Mouse (Mus musculus): ENCODE measurements at regions not wholly inside any gene's neighbourhood (a gene's known extent, or its start where the extent isn't known, plus 50 kb on each side); places are given as distances from the start of the nearest gene placed in this dataset.

DNA sequence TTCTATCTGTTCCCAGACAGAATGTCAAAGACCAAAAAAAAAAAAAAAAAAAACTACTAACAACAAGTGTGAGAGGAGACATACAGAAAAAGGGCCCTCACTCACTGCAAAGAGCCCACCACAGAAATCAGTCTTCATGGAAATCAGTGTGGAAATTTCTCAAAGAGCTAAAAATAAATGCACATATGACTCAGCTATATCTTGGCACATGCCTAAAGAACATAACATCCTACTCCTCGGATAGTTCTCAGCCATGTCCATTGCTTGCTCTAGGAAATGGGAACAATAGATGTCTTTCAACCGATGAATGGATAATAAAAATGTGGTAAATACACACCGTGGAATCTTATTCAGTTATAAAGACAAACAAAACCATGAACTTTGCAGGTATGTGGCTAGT is 95.1 kb upstream of the Kctd3 start:
- no peak for TF ChIP-seq CTCF (IDR thresholded peaks at IDR 0.05; ENCODE audit: extremely low read depth, insufficient read depth, insufficient read length, insufficient replicate concordance)
- no peak for TF ChIP-seq POLR2A (IDR thresholded peaks at IDR 0.05; ENCODE audit: low read depth, low read length)
